Mouse (Mus musculus) forebrain, embryonic 11.5 days (tissue): ENCODE data around the gene Phf21a. TPM values are rescaled to one million over a fixed set of nuclear protein-coding genes. Genes with fewer than 3 reads are reported as not detected.

ENCODE experiments used
- ATAC-seq: fragments of 200-750 bp; cut with Nextera tagmentation; replicated peaks from 2 replicates; pipeline ENCODE4 v1.8.0; 2017; ENCODE audit warnings: moderate TSS enrichment; ENCODE audit not compliant: low FRiP score
- DNase-seq: peaks from one replicate; pipeline ENCODE4 v3.0.0-alpha.2; 2017; ENCODE audit warnings: low spot score
- H3K27ac ChIP-seq: fragments of 300-500 bp; sonication (generic); 2 replicates; pipeline ENCODE4 v1.5.1; 2014; ENCODE audit warnings: low read depth, low read length
- H3K27me3 ChIP-seq: fragments of 300-500 bp; sonication (generic); 2 replicates; pipeline ENCODE4 v1.6.1; 2014; ENCODE audit warnings: mild to moderate bottlenecking, low read length, mixed read lengths; ENCODE audit not compliant: control insufficient read depth, insufficient read depth
- H3K36me3 ChIP-seq: fragments of 300-500 bp; sonication (generic); 2 replicates; pipeline ENCODE4 v1.6.1; 2014; ENCODE audit warnings: mild to moderate bottlenecking, low read length, moderate library complexity, mixed read lengths; ENCODE audit not compliant: control insufficient read depth, insufficient read depth
- H3K4me1 ChIP-seq: fragments of 300-500 bp; sonication (generic); replicated peaks from 2 replicates; pipeline ENCODE4 v1.6.1; 2014; ENCODE audit warnings: low read length, mixed read lengths; ENCODE audit not compliant: control insufficient read depth, insufficient read depth
- H3K4me2 ChIP-seq: fragments of 300-500 bp; sonication (generic); 2 replicates; pipeline ENCODE4 v1.6.1; 2014; ENCODE audit warnings: low read depth, mild to moderate bottlenecking, low read length, moderate library complexity, mixed read lengths; ENCODE audit not compliant: severe bottlenecking
- H3K4me3 ChIP-seq: fragments of 300-500 bp; sonication (generic); 2 replicates; pipeline ENCODE4 v1.5.1; 2014; ENCODE audit warnings: low read depth, low read length
- H3K9ac ChIP-seq: fragments of 300-500 bp; sonication (generic); 2 replicates; pipeline ENCODE4 v1.6.1; 2014; ENCODE audit warnings: low read length
- H3K9me3 ChIP-seq: fragments of 300-500 bp; sonication (generic); 2 replicates; pipeline ENCODE4 v1.6.1; 2016; ENCODE audit warnings: low read length, mixed read lengths; ENCODE audit not compliant: control insufficient read depth
- WGBS: fragments of 180-500 bp; shearing (Covaris S2); extraction: QIAGEN DNeasy Blood & Tissue Kit; methylation state at CpG from one replicate; pipeline ENCODE4 v1.1.7; 2014; 5-methylcytosine and 5-hydroxymethylcytosine counted together
- polyA plus RNA-seq: library from polyadenylated mRNA; unstranded; fragments of >200 nt; fragmentation: Nextera tagmentation; extraction: Ambion mirVana; gene quantifications from 2 replicates; pipeline ENCODE4 v1.2.1, GENCODE M21; 2014

Gene Phf21a
- polyA plus RNA-seq, 1 experiment from 2014 or later = 37.6 TPM

- Histone ChIP-seq H3K36me3 (no peaks in the 10 kb centered on the region), H3K4me1 (0 out of 2 replicates have a peak, but pooled peaks cover 3% of the 10 kb centered on the region), H3K4me2 (no peak overlapping the region), H3K4me3 (no peak overlapping the region), H3K9ac (no peak overlapping the region), H3K27me3 (no peaks in the 10 kb centered on the region), H3K27ac (no peak overlapping the region), H3K9me3 (no peaks in the 10 kb centered on the region)
- DNase-seq (no peak), ATAC-seq (no peak)
- 88% methylated on average over 4 of the region's 4 CpGs for WGBS
These were observed 80.3 kb downstream of the Phf21a start for GRCm38 (mm10) chr2:92173186-92173585.

- ATAC-seq (no peak), DNase-seq (no peak)
- Histone ChIP-seq H3K9me3 (no peaks in the 10 kb centered on the region), H3K27me3 (no peaks in the 10 kb centered on the region), H3K36me3 (no peaks in the 10 kb centered on the region), H3K27ac (no peak overlapping the region), H3K4me2 (no peak overlapping the region), H3K4me1 (0 out of 2 replicates have a peak, but pooled peaks cover 3% of the 10 kb centered on the region), H3K9ac (no peak overlapping the region), H3K4me3 (no peak overlapping the region)
- WGBS = 63% methylated on average over 7 of the region's 7 CpGs
These were observed 81.3 kb downstream of the Phf21a start for GRCm38 (mm10) chr2:92174265-92174664.

GRCm38 (mm10) chr2:92175002-92175401, 82.1 kb downstream of the Phf21a start:
- DNase-seq (no peak), ATAC-seq (no peak)
- Histone ChIP-seq H3K9me3 (no peaks in the 10 kb centered on the region), H3K27me3 (no peaks in the 10 kb centered on the region), H3K4me1 (0 out of 2 replicates have a peak, but pooled peaks cover 3% of the 10 kb centered on the region), H3K4me2 (no peak overlapping the region), H3K36me3 (no peaks in the 10 kb centered on the region), H3K9ac (no peak overlapping the region), H3K27ac (no peak overlapping the region), H3K4me3 (no peak overlapping the region)
- 94% methylated on average over 4 of the region's 4 CpGs for WGBS

GRCm38 (mm10) chr2:92176292-92176691, 83.4 kb downstream of the Phf21a start:
- H3K27me3 ChIP-seq = no peaks in the 10 kb centered on the region
- no peak overlapping the region for H3K4me3 ChIP-seq
- ATAC-seq (no peak), DNase-seq (no peak)
- no peaks in the 10 kb centered on the region for H3K36me3 ChIP-seq
- 22% methylated on average over 4 of the region's 4 CpGs for WGBS
- H3K4me2 ChIP-seq = no peak overlapping the region
- 0 out of 2 replicates have a peak, but pooled peaks cover 3% of the 10 kb centered on the region for H3K4me1 ChIP-seq
- H3K9ac ChIP-seq = no peak overlapping the region
- no peak overlapping the region for H3K27ac ChIP-seq
- H3K9me3 ChIP-seq = no peaks in the 10 kb centered on the region

GRCm38 (mm10) chr2:92182146-92182756, 89.3 kb downstream of the Phf21a start:
- ATAC-seq = no peak
- WGBS = 2% methylated on average over 11 of the region's 11 CpGs
- Histone ChIP-seq H3K4me1 (peaks cover 2% of the 10 kb centered on the region; the same call in 1 of the 2 replicates), H3K4me3 (peak overlapping the region; percentile 87), H3K36me3 (no peaks in the 10 kb centered on the region), H3K4me2 (peak overlapping the region; percentile 88), H3K9ac (peak overlapping the region; percentile 94), H3K9me3 (no peaks in the 10 kb centered on the region), H3K27me3 (no peaks in the 10 kb centered on the region), H3K27ac (peak overlapping the region; percentile 100)
- DNase-seq = no peak

GRCm38 (mm10) chr2:92182981-92183501, 90.1 kb downstream of the Phf21a start:
- H3K36me3 ChIP-seq = no peaks in the 10 kb centered on the region
- H3K4me2 ChIP-seq = peak overlapping the region; percentile 88
- H3K4me1 ChIP-seq = peaks cover 4% of the 10 kb centered on the region; the same call in 1 of the 2 replicates
- ATAC-seq (peak; percentile 69), DNase-seq (peak; percentile 88)
- H3K4me3 ChIP-seq = peak overlapping the region; percentile 87
- no peaks in the 10 kb centered on the region for H3K9me3 ChIP-seq
- no peaks in the 10 kb centered on the region for H3K27me3 ChIP-seq
- peak overlapping the region; percentile 100 for H3K27ac ChIP-seq
- under 1% methylated on average over 41 of the region's 41 CpGs for WGBS
- H3K9ac ChIP-seq = peak overlapping the region; percentile 94

GRCm38 (mm10) chr2:92183613-92184076, 90.7 kb downstream of the Phf21a start:
- Histone ChIP-seq H3K9me3 (no peaks in the 10 kb centered on the region), H3K27ac (peak overlapping the region; percentile 100), H3K9ac (peak overlapping the region; percentile 94), H3K4me1 (peaks cover 4% of the 10 kb centered on the region; the same call in 1 of the 2 replicates), H3K36me3 (no peaks in the 10 kb centered on the region), H3K4me3 (peak overlapping the region; percentile 87), H3K27me3 (no peaks in the 10 kb centered on the region), H3K4me2 (peak overlapping the region; percentile 88)
- ATAC-seq (peak; percentile 83), DNase-seq (peak; percentile 97)
- WGBS = 0% methylated on average over 15 of the region's 40 CpGs

GRCm38 (mm10) chr2:92184077-92184921, 91.4 kb downstream of the Phf21a start:
- Histone ChIP-seq H3K27me3 (no peaks in the 10 kb centered on the region), H3K4me2 (peak overlapping the region; percentile 88), H3K36me3 (no peaks in the 10 kb centered on the region), H3K4me1 (peaks cover 5% of the 10 kb centered on the region; the same call in 1 of the 2 replicates), H3K4me3 (peak overlapping the region; percentile 87), H3K9me3 (no peaks in the 10 kb centered on the region), H3K27ac (peak overlapping the region; percentile 100), H3K9ac (peak overlapping the region; percentile 94)
- peak; percentile 82 for DNase-seq
- peak; percentile 67 for ATAC-seq
- WGBS = 0% methylated on average over 12 of the region's 19 CpGs
